Mouse (Mus musculus): Measurements from ENCODE around the gene Ildr2.

The Ildr2 gene

DNA sequence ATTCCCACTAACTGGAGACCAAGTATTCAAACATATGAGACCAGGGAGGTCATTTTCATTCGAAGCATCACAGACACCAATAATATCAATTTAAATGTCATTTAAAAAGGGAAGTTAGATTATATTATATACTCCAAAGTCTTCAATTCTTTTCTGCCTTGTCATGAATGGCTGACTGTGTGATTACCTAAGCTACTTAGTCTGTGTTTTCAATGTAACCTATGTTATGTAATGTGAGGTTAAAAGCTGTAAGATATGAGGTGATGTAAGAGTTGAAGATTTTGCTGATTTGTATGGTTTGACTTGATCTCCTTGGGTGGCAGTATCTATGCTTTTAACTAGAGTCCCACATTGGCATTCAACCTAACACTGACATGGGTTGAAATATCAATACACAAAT is 88.6 kb downstream of the Ildr2 start:
- DNase-seq (ENCODE audit: low read depth), result no peak

DNA sequence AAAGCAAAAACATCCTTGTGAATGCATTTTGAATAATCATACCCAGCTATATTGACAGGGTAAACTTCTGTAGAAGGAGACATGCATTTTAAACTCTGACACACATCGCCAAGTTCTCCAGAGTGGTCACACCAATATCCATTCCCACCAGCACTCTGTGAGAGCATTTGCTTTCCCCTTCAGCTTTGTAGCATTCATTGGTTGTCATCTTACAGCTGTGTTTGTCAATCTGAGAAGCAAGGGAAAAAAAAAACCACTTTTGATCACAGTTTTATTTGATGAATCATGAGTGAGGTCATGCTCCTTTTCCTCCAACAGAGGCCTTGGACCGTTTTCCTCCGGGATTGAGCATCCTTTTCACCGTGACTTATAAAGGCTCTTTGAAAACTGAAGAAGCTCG is 89.6 kb downstream of the Ildr2 start:
- DNase-seq (ENCODE audit: low read depth), result no peak

DNA sequence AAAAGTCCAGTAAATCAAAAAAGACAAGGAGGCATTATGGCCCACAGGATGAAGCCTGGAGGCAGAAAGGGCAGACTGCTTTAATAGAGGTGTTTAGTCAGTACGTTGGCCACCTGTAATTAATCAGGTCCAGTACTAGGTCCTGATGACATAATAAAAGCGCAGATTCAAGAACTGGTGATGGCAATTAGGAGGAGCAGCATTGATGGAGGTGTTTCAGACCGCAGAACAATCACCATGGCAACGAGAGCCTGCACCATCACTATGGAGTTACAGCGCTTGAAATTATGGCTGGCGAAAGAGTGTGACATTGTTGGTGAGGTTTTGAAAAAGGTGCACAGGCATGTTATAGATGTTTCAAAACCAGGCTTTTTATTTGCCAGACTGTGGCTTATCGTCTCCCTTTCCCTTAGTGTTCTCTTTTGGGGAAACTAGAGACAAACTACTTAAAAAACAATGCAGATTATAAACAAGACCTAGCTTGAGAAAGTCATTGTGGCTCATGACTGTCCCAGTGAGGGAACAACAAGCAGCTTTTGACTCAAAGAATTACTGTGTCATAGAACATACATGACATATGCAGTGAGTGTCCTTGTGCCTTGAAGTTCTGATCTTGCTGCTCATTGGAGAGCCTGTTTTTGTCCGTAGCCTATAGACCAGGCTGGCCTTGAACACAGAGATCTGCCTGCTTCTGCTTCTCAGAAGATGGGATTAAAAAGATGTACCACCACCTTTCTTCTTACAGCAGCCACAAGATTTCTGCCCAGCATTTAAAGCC is 90.5 kb downstream of the Ildr2 start:
- DNase-seq (ENCODE audit: low read depth), result no peak

DNA sequence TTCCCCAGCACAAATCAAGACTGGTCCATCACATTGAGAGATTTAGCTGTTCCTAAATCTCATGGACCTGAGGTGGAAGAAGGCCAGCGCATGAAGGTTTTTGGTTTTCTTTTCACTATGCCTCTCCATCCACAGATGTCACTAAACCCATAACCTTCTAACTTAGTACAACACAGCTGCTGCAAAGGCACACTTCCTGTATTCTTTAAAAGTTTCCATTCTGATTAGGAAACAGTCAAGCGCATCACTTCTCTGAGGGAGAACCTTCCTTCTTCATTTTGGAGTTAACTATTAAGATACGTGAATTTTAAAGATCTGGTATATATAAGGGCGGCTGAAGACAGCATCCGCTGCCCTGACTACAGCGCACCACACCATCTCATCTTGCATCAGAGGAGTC is 91.7 kb downstream of the Ildr2 start:
- DNase-seq (ENCODE audit: low read depth), result no peak

DNA sequence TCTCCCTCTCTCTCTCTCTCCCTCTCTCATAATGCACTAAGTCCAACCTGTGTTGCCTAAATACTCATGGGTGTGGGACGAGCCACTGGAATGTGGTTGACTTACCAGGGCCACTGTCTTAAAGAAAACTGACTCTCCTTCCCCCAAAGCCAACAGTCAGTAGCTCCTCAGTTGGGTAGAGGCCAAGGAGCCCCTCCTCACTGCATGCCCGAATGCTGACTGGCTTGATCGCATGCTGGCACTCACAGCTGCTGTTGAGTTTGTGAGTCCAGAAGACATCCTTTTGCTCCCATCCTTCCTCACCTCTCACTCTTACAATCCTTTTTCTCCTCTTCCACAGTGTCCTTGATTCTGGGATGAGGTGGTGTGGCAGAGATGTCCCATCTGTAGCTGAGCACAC is 93.0 kb downstream of the Ildr2 start:
- no peak for DNase-seq (ENCODE audit: low read depth)

DNA sequence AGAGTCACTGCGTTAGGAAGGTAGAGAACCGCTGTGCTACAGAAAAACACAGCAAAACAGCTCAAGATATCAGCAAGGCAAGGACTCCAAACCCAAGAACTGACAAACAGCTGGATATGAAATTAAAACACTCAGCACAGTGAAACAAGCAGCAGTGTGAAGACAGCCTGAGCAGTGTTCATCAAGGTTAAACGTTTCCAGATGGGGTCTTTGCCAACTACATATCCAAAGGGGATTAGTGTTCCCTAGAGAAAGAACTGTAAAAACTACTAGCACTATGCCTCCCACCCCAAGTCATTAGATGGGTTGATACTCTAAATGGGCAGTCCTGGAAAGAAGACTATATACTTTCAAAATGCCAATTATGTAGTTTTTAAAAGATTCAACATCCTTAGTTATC is 95.4 kb downstream of the Ildr2 start:
- DNase-seq (ENCODE audit: low read depth), result no peak

DNA sequence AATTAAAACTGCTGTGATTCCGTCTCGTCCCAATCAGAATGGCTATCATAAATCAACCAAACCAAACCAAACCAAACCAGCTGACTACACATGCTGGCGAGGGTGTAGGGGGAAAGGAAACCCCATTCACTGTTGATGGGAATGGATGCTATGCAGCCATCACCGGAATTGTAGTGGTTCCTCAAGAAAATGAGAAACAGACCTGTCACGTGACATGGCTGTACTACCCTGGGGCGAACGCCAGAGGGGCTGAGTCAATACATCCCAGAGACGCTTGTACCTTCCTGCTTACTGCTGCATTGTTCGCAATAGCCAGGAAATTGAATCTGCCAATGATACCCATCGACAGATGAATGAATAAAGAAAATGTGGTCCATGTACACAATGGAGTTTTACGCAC is 95.8 kb downstream of the Ildr2 start:
- DNase-seq (ENCODE audit: low read depth), result peak; percentile 19

DNA sequence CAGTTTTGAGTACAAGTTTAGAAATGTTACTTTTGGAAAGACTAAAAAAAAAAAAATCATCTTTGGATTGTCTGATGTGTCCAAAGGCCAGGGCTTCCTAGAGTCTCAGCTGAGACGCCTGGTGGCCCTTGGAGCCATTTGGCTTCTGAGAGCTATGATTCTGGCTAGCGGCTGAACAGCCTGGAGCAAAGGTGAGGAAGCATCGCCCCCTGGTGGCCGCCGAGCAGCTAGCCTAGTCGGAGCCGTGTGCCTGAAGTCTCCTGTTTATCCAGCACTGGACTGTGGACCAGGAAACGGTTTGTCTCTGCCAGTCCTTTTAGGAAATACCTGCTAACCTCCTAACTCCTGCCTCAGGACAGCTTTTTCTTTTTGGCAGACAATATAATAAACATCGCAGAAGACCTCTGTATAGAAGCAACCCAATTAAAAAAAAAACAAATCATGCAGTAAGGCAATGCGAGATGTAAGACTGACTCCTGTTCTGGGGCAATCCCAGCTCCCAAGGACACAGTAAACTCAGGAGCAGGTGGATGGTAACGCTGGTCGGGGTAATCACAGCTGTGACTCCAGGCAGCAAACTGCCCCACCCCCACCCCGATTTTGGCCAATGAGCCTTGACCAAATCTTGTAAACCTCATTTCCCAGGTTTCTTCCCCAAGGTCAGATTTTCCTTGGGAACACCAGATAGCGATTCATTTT is 106.4 kb downstream of the Ildr2 start:
- DNase-seq (ENCODE audit: low read depth), result peak; percentile 46

DNA sequence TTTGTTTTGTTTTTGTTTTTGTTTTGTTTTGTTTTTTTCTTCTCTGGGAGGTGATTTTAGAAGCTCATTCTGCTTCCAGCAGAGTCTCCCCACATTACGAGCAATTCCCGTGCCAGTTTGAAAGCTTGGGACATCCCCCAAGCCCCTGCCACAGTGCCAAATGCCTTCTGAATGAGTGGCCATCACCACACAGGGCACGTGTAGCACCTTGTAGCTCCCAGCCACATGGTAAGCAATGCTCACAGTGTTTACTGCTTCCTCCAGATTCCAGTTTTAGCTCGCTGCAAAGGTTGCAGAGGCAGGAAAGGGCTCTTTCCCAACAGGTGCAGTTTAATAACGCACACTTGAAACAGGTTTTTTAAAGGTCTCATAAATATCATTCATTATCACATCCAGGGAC is 107.0 kb downstream of the Ildr2 start:
- no peak for DNase-seq (ENCODE audit: low read depth)

DNA sequence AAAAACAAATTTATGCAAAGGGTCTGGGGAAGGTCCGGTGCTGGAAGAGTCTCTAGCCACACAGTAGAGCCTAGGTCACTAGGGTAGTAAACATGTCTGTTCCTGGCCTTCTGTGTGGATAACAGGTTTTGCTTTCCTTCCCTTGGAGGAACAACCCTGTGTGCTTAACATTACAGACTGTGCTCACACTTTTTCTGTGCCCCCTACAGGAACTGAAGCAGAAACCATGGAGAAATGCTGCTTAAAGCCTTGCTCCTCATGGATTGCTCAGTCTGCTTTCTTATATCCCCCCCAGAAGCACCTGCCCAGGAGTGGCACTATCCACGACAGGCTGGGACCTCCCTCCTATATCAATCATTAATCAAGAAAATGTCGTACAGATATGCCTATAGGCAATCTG is 107.9 kb downstream of the Ildr2 start:
- no peak for DNase-seq (ENCODE audit: low read depth)

DNA sequence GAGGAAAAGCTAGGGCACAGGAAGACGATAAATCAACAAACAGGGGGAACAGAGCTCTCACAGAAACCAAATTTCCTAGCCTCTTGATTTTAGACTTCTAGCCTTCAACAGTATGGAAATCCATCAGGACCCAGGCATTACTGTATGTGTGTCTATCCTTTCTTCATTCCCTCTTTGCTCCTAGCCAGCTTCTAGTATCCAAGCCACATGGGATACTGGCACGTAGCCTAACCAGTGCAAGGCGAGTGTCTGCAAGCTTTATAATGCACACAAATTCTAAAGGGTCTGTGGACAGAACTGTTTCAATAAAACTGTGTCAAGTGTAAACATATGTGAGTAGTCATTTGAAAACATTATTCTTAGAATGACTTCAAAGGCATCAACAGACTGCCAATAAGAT is 108.7 kb downstream of the Ildr2 start:
- no peak for DNase-seq (ENCODE audit: low read depth)

DNA sequence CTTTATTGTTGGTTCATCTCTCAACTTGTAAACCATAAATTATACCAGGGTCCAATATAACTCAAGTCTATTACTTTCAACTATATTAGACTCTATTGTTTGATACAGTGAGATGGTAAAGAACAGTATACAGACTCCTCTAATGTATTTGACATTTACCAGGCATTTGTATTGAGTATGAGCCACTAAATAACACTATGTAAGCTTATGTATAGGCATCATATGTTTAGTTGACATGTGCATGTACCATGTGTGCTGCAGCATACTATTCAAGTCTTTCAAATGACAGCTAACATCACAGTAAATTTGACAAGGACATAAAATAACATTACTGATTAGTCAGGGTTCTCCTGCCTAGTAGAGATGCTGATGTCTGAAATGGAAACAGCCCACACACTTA is 109.2 kb downstream of the Ildr2 start:
- no peak for DNase-seq (ENCODE audit: low read depth)
